Mouse (Mus musculus): ENCODE measurements around the gene Asap3. TPM values are rescaled to one million over a fixed set of nuclear protein-coding genes. Genes with fewer than 3 reads are reported as not detected.

The Asap3 gene
- polyA plus RNA-seq, 1 experiment from 2014 or later = 2.9 TPM

Other genes with a start within 250 kb of the Asap3 start
- 28.7 and 33.6 TPM in 2 replicates for gene Gale, start 242.6 kb upstream of the Asap3 start, polyA plus RNA-seq (2015; fragmentation: Nextera tagmentation; extraction: Ambion mirVana)
- 163 and 173 TPM in 2 replicates for gene Lypla2, start 233.7 kb upstream of the Asap3 start, polyA plus RNA-seq (2015; fragmentation: Nextera tagmentation; extraction: Ambion mirVana)
- gene Pithd1, start 219.1 kb upstream of the Asap3 start, polyA plus RNA-seq (2015; fragmentation: Nextera tagmentation; extraction: Ambion mirVana) = 50.9 and 53.6 TPM in 2 replicates
- 29.1 and 30.9 TPM in 2 replicates for gene Eloa, start 184.6 kb upstream of the Asap3 start, polyA plus RNA-seq (2015; fragmentation: Nextera tagmentation; extraction: Ambion mirVana)
- gene Rpl11, start 152.9 kb upstream of the Asap3 start, polyA plus RNA-seq (2015; fragmentation: Nextera tagmentation; extraction: Ambion mirVana) = 383 and 388 TPM in 2 replicates
- 90.9 and 119 TPM in 2 replicates for gene Id3, start 62.9 kb upstream of the Asap3 start, polyA plus RNA-seq (2015; fragmentation: Nextera tagmentation; extraction: Ambion mirVana)
- gene E2f2, start 34.0 kb upstream of the Asap3 start, polyA plus RNA-seq (2015; fragmentation: Nextera tagmentation; extraction: Ambion mirVana) = 9.7 and 11.3 TPM in 2 replicates
- gene Tcea3, start 41.4 kb downstream of the Asap3 start, polyA plus RNA-seq (2015; fragmentation: Nextera tagmentation; extraction: Ambion mirVana) = 0.52 and 0.66 TPM in 2 replicates
- gene Zfp46, start 78.3 kb downstream of the Asap3 start, polyA plus RNA-seq (2015; fragmentation: Nextera tagmentation; extraction: Ambion mirVana) = 30.7 and 32.9 TPM in 2 replicates
- gene Hnrnpr, start 104.6 kb downstream of the Asap3 start, polyA plus RNA-seq (2015; fragmentation: Nextera tagmentation; extraction: Ambion mirVana) = 273 and 295 TPM in 2 replicates
- gene Htr1d, start 217.2 kb downstream of the Asap3 start, polyA plus RNA-seq (2015; fragmentation: Nextera tagmentation; extraction: Ambion mirVana) = 0.37 and 0.38 TPM in 2 replicates

Measured in forebrain, embryonic 13.5 days (tissue).